Mouse (Mus musculus): Measurements from ENCODE around the gene Dvl1.

- no peak for TF ChIP-seq CTCF (IDR thresholded peaks at IDR 0.05; ENCODE audit: control insufficient read depth, insufficient read depth, insufficient read length)
- TF ChIP-seq FOSL1 (IDR thresholded peaks at IDR 0.05; ENCODE audit: insufficient read depth, low read length, poor library complexity, severe bottlenecking): no peak
These were observed 39.1 kb downstream of the Dvl1 start for GRCm38 (mm10) chr4:155886330-155886729.
